Mouse (Mus musculus) left cerebral cortex, postnatal 14 days (tissue): ENCODE data around the gene Ski. TPM values are rescaled to one million over a fixed set of nuclear protein-coding genes. Genes with fewer than 3 reads are reported as not detected.

Source experiments
- DNase-seq, 2 experiments: peaks; one replicate each; pipeline ENCODE4 v3.0.0; 2021 to 2022; ENCODE audit warnings: low spot score in 2 of 2, mixed read lengths in 1 of 2
- intact Hi-C: fragments of 180-260 bp; cut with DNase I; formaldehyde crosslinking; loops from one replicate; pipeline ENCODE4 v1.15.1; 2025
- total RNA-seq, 2 experiments: library from RNA; stranded (reverse); gene quantifications; 2 replicates each; pipeline ENCODE4 v1.2.3; 2021

Ski gene
- total RNA-seq, 2 experiments from 2014 or later, result 110 to 111 TPM

- no peak for DNase-seq
- intact Hi-C loops, result no loop called here
These were observed 14.5 kb upstream of the Ski start for GRCm38 (mm10) chr4:155236737-155237385.

GRCm38 (mm10) chr4:155235311-155236119, 13.1 kb upstream of the Ski start:
- intact Hi-C loops, result no loop called here
- peak; percentile 94 to 96 for DNase-seq

DNA sequence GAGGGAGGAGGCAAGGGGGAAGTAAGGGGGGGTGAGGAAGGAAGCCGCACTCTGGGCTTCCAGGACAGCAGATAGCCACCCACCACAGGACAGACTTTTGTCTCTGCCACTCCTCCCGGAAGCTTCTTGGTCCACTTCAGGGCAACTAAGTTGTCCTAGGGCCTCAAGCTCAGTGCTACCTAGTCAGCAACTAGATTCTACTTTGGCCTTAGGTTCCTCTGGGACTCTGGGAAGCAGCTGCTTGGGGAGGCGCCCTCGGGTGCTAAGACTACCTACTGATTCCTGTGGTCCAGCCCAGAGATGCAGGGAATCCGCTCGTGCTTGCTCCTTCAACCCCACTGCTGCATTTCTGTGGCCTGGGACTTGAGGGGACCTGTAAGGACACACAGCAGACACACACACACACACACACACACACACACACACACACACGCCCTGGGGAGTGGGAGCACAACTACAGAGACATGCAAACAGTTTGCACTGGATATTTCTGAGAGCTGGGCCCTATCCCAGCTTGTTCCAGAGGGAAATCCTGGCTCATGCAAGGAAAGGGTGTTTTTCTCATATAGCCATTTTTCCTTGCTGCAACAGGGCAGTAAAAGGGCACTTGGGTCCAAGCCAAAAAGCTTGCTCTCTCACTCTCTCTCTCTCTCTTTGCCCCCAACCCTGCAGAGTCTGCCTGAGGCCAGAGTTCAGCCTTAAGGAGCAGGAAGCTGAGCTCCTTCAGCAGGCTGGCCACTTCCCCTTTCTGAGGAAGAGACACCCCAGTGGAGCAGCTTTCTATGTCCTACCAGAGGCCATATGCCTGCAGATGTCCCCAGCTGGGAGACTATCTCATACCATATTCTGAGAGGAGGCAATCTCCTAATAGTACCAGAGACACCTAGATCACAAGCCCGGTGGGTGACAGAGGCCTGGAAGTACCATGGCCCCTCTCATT, 12.2 kb upstream of the Ski start:
- intact Hi-C loops, result no loop called here
- peak in 1 of 2 experiments; percentile 64 for DNase-seq

GRCm38 (mm10) chr4:155233878-155234277, 11.5 kb upstream of the Ski start:
- intact Hi-C loops, result no loop called here
- peak; percentile 81 to 88 for DNase-seq

- intact Hi-C loops, result no loop called here
- DNase-seq, result no peak
These were observed 6.1 kb upstream of the Ski start for GRCm38 (mm10) chr4:155228461-155228860.

DNA sequence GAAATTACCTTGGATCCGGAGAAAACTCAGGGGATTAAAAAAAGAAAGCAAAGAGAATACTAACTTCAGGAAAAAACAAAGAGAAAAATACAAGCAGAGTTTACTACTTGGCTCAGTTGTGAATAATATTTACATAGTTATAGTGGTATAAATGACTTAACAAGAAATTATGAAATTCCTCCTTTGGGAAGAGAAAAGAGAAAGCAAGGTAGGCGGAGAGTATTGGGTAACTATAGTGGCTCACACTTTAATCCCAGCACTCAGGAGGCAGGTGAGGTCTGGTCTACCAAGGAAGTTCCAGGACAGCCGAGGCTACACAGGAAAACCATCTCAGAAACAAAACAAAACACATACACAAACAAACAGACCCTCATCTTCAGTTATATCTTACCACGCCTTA, 5.6 kb upstream of the Ski start:
- DNase-seq, result no peak
- intact Hi-C loops, result no loop called here

- intact Hi-C loops, result no loop called here
- no peak for DNase-seq
These were observed 3.5 kb upstream of the Ski start for GRCm38 (mm10) chr4:155225918-155226317.

DNA sequence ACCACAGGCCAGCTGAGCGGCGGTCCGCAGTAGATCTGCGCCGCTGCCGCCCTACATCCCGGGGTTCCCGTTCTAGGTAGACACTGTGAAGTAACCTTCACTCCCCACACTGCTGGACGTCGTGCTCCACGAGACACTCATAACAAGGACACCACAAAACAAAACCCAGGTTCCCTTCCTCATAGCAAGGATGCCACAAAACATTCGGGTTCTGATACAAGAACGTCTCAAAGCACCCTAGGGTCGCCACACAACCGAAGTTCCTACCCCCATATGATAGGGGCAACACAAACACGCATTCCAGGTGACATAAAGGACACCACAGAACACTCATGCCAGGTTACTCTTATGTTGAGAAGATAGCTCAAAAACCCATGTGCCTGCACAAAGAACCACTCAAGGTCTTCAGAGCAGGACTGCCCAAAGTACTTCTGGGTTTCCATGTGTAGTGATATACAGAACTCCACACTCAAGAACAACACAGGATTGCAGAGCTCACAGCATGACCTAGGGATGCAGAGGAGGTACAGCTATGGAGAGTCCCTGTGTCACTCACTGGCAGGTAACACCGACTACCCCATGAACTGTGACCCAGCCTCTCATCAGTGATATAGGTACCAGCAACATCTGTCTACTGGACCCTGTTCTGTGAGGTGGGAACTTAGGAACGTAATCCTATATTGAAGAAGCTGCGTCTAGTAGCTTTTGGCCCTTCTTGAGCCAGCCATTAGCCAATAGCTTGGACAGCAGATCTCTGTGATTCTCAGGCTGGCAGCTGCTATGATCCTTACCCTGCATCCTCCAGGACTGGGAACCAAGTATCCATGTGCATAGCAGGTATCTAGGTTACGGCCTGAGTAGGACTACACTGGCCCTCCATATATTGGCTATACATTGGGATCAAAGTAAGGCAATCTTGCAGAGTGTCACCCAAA, 1.5 kb upstream of the Ski start:
- intact Hi-C loops, result loop anchor here (5.0 kb wide), 1 partner anchor 62 kb away; no protein-coding TSS in a partner anchor
- no peak for DNase-seq

GRCm38 (mm10) chr4:155222841-155223593, 625 bp upstream of the Ski start:
- intact Hi-C loops, result loop anchor here (5.0 kb wide), 1 partner anchor 61 kb away; no protein-coding TSS in a partner anchor
- DNase-seq, result peak; percentile 99 to 100

DNA sequence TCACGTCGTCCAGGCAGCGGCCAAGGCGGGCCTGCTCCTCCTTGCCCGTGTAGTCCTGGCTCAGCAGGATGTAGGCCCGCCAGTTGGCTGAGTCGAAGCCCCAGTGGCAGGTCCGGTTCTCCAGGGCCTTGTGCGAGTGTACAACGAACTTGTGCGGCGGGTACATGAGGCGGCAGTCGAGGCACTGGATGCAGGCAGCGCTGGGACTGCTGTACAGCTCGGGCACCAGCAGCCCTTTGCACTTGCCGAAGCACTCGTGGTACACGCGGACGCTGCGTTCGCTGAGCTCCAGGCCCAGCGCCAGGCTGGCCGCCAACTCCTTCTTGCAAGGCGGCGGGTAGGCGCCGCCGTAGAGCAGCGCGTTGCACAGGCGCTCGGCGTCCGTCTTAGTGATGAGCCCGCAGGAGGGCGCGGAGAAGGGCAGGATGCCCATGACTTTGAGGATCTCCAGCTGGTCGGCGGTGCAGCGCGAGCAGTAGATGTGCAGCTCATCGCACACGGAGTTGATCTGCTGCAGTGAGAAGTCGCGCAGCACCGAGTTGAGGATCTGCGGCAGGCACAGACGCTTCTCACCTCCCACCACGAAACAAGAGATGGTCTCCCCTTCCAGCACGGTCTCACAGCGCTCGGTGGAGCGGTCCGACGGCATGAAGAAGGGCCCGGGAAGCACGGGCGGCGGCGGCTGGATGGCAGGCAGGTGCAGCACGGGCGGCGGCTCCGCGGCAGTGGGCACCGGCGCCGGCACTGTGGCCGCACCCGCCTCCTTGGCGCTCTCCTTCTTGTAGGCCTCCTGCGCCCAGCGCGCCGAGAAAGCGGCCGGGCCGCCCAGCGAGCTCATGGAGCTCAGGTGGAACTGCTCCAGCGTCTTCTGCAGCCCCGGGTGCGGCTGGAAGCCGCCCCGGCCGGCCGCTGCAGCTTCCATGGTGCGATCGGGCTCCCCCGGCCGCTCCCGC, 517 bp downstream of the Ski start:
- DNase-seq, result peak; percentile 71 to 78
- intact Hi-C loops, result loop anchor here (5.0 kb wide), 1 partner anchor 60 kb away; no protein-coding TSS in a partner anchor

DNA sequence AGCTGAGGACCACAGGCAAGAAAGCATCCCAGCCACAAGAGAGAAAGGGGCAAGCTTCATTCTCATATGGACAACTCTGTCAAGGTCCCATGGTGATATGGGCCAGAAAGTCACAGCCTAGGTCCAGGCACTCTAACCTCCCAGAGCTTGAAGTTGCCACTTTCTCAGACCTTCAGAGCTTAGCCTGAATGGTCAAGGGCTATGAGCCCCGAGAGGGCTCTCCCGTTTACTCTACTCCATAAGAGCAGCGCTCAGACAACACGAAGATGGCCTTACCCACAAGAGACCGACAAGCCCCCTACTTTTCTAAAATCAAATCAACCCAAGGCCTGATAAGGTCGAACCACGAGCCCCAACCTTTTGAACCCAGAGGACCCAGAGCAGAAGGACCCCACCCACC, 1.3 kb downstream of the Ski start:
- intact Hi-C loops, result loop anchor here (5.0 kb wide), 1 partner anchor 59 kb away; no protein-coding TSS in a partner anchor
- DNase-seq, result no peak

DNA sequence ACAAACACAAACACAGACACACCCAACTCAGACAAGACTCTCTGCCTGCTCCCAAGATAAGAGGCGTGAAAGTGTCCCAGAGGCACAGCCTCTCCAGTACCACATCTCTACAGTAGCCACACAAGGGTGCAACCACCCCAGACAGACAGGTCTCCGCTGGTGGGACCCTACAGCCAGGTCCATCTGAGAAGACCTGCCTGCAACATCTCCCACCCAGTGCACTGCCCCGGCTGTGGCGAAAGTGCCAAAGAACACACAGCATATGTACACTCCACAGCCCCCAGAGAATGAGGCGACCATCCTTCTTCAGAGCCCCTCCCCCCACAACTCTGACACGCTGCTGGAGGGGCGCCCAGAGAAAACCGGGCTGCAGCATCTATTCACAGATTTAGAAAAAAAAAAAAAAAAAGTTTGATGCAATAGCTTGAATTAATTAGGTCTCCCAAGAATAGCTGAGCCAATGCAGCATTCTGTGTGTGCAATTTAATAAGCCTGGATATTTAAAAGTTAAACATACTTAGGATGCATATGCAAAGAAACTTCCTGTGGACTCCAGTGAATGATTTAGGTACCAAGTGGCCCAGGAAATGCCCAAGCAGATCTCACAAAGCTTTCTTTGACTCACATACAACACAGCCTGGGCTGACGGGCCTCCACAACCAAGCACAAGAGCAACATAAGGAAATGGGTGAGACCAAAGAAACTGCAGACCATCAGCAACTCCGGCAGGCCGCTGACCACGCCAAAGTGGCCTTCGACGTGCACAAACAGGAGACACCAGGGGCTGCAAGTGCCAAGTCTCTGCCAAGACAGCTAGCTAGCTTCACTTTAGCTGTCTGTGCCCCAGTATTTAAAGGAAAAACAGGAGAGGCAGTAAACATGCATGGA, 1.9 kb downstream of the Ski start:
- DNase-seq, result peak in 1 of 2 experiments; percentile 50
- intact Hi-C loops, result loop anchor here (5.0 kb wide), 1 partner anchor 58 kb away; no protein-coding TSS in a partner anchor

DNA sequence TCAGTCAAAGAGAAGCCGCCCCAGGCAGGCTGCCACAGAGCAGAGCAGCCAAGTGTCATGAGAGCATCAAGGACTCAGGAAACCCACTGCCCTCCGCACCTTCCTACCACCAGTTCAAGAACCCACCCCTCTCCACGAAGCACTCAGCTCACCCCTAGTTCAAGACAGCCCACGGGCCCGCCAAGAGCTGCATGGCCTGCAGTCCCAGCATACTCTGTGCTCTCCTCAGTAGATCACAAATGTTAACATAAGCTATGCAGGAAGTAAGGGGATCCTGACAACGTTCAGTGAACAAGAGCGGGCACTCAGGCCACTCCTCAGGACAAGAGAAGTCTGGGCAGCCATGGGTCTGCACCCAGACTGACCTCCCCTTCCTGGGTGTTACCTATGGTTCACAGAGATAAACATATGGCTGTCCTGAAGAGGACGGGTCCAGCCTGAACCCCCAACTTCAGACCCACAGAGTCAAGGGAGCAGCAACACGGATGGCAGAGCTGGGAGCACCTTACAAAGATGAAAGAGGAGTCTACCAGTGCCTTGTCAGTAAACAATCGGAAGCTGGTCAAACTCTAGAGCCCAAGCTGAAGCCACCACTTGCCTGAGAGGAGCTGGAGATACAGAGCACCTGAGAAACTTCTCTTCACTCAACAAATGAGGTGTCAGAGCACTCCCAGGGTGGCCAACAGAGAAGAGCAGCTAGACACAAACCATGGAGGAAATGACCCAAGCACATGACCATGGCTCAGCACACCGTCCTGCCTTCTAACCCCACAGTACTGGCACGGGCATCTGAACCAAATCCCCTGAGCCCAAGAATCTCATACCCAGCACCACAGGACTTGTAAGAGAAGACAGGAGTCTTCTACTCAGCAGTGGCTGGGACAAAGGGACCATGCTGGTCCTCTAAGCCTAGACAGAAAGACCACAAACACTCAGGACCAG, 2.9 kb downstream of the Ski start:
- no peak for DNase-seq
- intact Hi-C loops, result loop anchor here (5.0 kb wide), 1 partner anchor 57 kb away; no protein-coding TSS in a partner anchor

DNA sequence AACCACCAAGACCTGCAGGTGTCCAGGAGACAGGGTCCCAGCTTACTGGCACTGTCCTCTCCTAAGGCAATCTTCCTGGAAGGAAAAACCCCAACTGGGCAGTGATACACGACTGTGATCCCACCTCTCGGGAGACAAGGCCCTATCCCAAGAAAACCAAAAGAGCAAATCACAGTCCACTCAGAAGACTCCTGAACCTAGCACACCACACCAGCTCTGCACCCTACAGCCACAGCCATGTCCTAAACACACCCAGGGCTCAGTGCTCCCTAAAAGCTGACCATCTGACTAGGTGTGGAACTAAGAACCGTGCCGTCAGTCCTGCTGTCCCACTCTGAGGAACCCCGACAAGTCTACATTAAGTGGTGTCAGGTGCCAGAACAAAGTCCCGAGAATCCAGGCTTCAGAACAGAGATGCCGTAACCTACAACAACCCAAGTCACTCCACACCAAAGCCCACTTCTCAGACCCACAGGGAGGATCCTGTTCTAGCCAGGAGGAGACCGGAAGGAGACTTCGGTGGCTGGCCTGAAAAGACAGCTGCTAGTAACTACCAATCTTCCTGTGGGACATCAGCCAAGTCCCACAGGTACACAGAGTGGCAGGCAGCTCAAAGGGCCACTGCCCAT, 4.2 kb downstream of the Ski start:
- intact Hi-C loops, result no loop called here
- DNase-seq, result no peak
